16 mouse cellular contexts compared by ENCODE assay signal in the genomic region with DNA sequence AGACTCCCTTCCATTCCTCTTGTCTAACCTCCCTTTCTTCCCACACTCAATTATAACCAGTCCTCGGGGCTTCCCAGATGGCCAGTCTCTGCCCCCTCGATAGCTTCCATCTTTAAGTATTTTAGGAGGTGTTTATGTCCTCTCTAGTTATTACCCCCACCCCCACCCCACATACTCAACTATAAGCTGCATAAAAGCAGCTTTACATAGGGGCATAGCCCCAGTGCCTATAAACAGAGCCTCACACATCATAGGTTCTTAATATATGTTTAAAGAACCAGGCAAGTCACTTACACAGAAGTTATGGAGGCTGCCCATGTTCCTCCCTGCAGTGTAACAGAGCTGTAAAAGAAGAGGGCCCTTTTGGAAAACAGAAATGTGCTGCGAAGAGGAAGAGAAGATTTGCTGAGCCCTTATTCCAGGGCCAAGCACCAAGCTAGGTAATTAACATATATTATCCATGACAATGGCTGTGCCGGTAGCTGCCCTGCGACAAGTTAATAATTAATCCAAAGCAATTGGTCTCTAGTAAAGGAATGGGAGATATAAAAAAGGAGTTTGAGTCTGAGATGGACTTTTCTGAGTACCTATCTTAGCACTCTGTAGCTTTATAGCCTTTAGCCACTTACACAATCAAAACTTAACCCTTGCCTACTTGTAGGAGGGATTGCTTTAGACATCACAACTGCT.
A peak's percentile ranks its signal among the peaks of the same experiment; 100 is the strongest.
DNase-seq lines count a peak whose midpoint lies in the region; ATAC-seq lines count a peak whose summit lies in the region.
"Had no signal": no experiment of that assay in that cellular context is flagged by ENCODE, and none has a peak within 500 bp of the region (broad histone marks: within the 10 kb centered on the region; RNA-seq: fewer than 3 reads in every experiment).

No protein-coding gene starts in this region.

- 64% methylated on average over 5 of the region's 5 CpGs for WGBS in midbrain, embryonic 11.5 days
- WGBS in midbrain, embryonic 14.5 days: 51% methylated on average over 5 of the region's 5 CpGs
- 56% methylated on average over 5 of the region's 5 CpGs for WGBS in intestine, embryonic 15.5 days
- 11% methylated on average over 5 of the region's 5 CpGs for WGBS in limb, embryonic 13.5 days

- H3K9me3 ChIP-seq in midbrain, embryonic 11.5 days (ENCODE audit: control insufficient read depth, low read length): no peaks in the 10 kb centered on the region
- no peaks in the 10 kb centered on the region for H3K9me3 ChIP-seq in midbrain, embryonic 14.5 days (ENCODE audit: control insufficient read depth, low read length)
- no peaks in the 10 kb centered on the region for H3K9me3 ChIP-seq in intestine, embryonic 15.5 days
- H3K9me3 ChIP-seq in limb, embryonic 13.5 days: no peaks in the 10 kb centered on the region
- H3K9me3 ChIP-seq: forebrain, embryonic 10.5 days; hindbrain, embryonic 15.5 days; midbrain, embryonic 15.5 days had no signal

- no peak overlapping the region for H3K9ac ChIP-seq in midbrain, embryonic 11.5 days (ENCODE audit: low read length)
- H3K9ac ChIP-seq in midbrain, embryonic 14.5 days (replicated peaks; ENCODE audit: low read length): no peak overlapping the region
- H3K9ac ChIP-seq in intestine, embryonic 15.5 days: no peak overlapping the region
- H3K9ac ChIP-seq in limb, embryonic 13.5 days: no peak overlapping the region
- H3K9ac ChIP-seq: hindbrain, embryonic 15.5 days; midbrain, embryonic 15.5 days had no signal

- ATAC-seq in midbrain, embryonic 11.5 days (ENCODE audit: low FRiP score): no peak
- ATAC-seq in midbrain, embryonic 14.5 days (ENCODE audit: low FRiP score, low TSS enrichment): no peak
- peak; percentile 94 for ATAC-seq in intestine, embryonic 15.5 days
- ATAC-seq in limb, embryonic 13.5 days (ENCODE audit: low FRiP score, low read depth): peak; percentile 71
- ATAC-seq: lung, postnatal 0 days; midbrain, embryonic 15.5 days; Patski had no signal

- no peak overlapping the region for H3K4me3 ChIP-seq in midbrain, embryonic 11.5 days (ENCODE audit: low read depth, low read length)
- no peak overlapping the region for H3K4me3 ChIP-seq in midbrain, embryonic 14.5 days (replicated peaks; ENCODE audit: low read depth, low read length)
- no peak overlapping the region for H3K4me3 ChIP-seq in brown adipose tissue, adult 24 weeks (ENCODE audit: insufficient read depth, low read depth, low read length)
- no peak overlapping the region for H3K4me3 ChIP-seq in intestine, embryonic 15.5 days (replicated peaks)
- no peak overlapping the region for H3K4me3 ChIP-seq in limb, embryonic 13.5 days
- H3K4me3 ChIP-seq: forebrain, embryonic 10.5 days; hindbrain, embryonic 15.5 days; midbrain, embryonic 15.5 days; myocyte had no signal

- peak; percentile 23 for DNase-seq in midbrain, embryonic 11.5 days (ENCODE audit: low spot score, missing footprints)
- no peak for DNase-seq in midbrain, embryonic 14.5 days
- no peak for DNase-seq in left cerebral cortex, postnatal 36 days (ENCODE audit: low spot score in 2 of 2)
- no peak for DNase-seq in layer of hippocampus, adult 11-12 months (ENCODE audit: low spot score)
- DNase-seq: cerebellum, adult 11-12 months; cerebellum, postnatal 36 days; right cerebral cortex, postnatal 14 days had no signal

- H3K27ac ChIP-seq in midbrain, embryonic 11.5 days (ENCODE audit: low read depth, low read length): no peak overlapping the region
- no peak overlapping the region for H3K27ac ChIP-seq in midbrain, embryonic 14.5 days (replicated peaks; ENCODE audit: low read depth, low read length)
- peak overlapping the region; percentile 53; the same call in 1 of the 2 replicates for H3K27ac ChIP-seq in brown adipose tissue, adult 24 weeks (replicated peaks; ENCODE audit: low read depth, low read length)
- H3K27ac ChIP-seq in intestine, embryonic 15.5 days: no peak overlapping the region
- no peak overlapping the region for H3K27ac ChIP-seq in limb, embryonic 13.5 days
- H3K27ac ChIP-seq: forebrain, embryonic 10.5 days; hindbrain, embryonic 15.5 days; midbrain, embryonic 15.5 days had no signal

- no peaks in the 10 kb centered on the region for H3K36me3 ChIP-seq in midbrain, embryonic 11.5 days (ENCODE audit: control insufficient read depth, insufficient read depth, low read length)
- H3K36me3 ChIP-seq in midbrain, embryonic 14.5 days (ENCODE audit: control insufficient read depth, insufficient read depth, low read length): no peaks in the 10 kb centered on the region
- H3K36me3 ChIP-seq in intestine, embryonic 15.5 days: no peaks in the 10 kb centered on the region
- H3K36me3 ChIP-seq in limb, embryonic 13.5 days: no peaks in the 10 kb centered on the region
- H3K36me3 ChIP-seq: forebrain, embryonic 10.5 days; hindbrain, embryonic 15.5 days; midbrain, embryonic 15.5 days had no signal

- H3K4me2 ChIP-seq in midbrain, embryonic 11.5 days: no peak overlapping the region
- no peak overlapping the region for H3K4me2 ChIP-seq in midbrain, embryonic 14.5 days (ENCODE audit: low read length)
- no peak overlapping the region for H3K4me2 ChIP-seq in intestine, embryonic 15.5 days (replicated peaks)
- H3K4me2 ChIP-seq in limb, embryonic 13.5 days (replicated peaks): no peak overlapping the region
- H3K4me2 ChIP-seq: hindbrain, embryonic 15.5 days; midbrain, embryonic 15.5 days had no signal

- intact Hi-C loops in left cerebral cortex, postnatal 36 days (cut with DNase I): no loop called here

- H3K4me1 ChIP-seq in midbrain, embryonic 11.5 days (ENCODE audit: control insufficient read depth, insufficient read depth, low read length): no peaks in the 10 kb centered on the region
- H3K4me1 ChIP-seq in midbrain, embryonic 14.5 days (ENCODE audit: control insufficient read depth, insufficient read depth, low read length): no peaks in the 10 kb centered on the region
- peaks cover 15% of the 10 kb centered on the region; the same call in 1 of the 2 replicates for H3K4me1 ChIP-seq in brown adipose tissue, adult 24 weeks (ENCODE audit: control insufficient read depth, insufficient read depth, insufficient read length, low read length)
- H3K4me1 ChIP-seq in intestine, embryonic 15.5 days (replicated peaks): no peaks in the 10 kb centered on the region
- H3K4me1 ChIP-seq in limb, embryonic 13.5 days: peaks cover 18% of the 10 kb centered on the region
- H3K4me1 ChIP-seq: hindbrain, embryonic 15.5 days; midbrain, embryonic 15.5 days had no signal

- H3K27me3 ChIP-seq in midbrain, embryonic 11.5 days (ENCODE audit: control insufficient read depth, insufficient read depth, low read length): no peaks in the 10 kb centered on the region
- no peaks in the 10 kb centered on the region for H3K27me3 ChIP-seq in midbrain, embryonic 14.5 days (ENCODE audit: control insufficient read depth, insufficient read depth, low read length)
- no peaks in the 10 kb centered on the region for H3K27me3 ChIP-seq in intestine, embryonic 15.5 days (replicated peaks)
- H3K27me3 ChIP-seq in limb, embryonic 13.5 days: peaks cover 71% of the 10 kb centered on the region
- H3K27me3 ChIP-seq: hindbrain, embryonic 15.5 days; midbrain, embryonic 15.5 days; Patski had no signal

Comparison
In these comparisons a context has a peak if more than half of its experiments do, and no peak if none do; other contexts are left out.
1. ATAC-seq: peak in intestine, embryonic 15.5 days (single experiment) and limb, embryonic 13.5 days (single experiment); none in midbrain, embryonic 11.5 days (single experiment) and midbrain, embryonic 14.5 days (single experiment).